Mouse (Mus musculus) C2C12 (cell line): ENCODE results near the gene Gpr15. TPM values are rescaled to one million over a fixed set of nuclear protein-coding genes. Genes with fewer than 3 reads are reported as not detected.

Source experiments
- H3K27me3 ChIP-seq: one replicate; pipeline ENCODE4 v1.6.1; 2011; ENCODE audit not compliant: control insufficient read depth, insufficient read depth, insufficient read length
- H3K36me3 ChIP-seq: one replicate; pipeline ENCODE4 v1.6.1; 2011; ENCODE audit not compliant: control insufficient read depth, insufficient read depth
- H3K4me3 ChIP-seq: one replicate; pipeline ENCODE4 v1.5.1; 2011; ENCODE audit warnings: mild to moderate bottlenecking, control low read depth; ENCODE audit not compliant: poor library complexity, insufficient read depth, severe bottlenecking
- H3K79me2 ChIP-seq: one replicate; pipeline ENCODE4 v1.6.1; 2011; ENCODE audit not compliant: control insufficient read depth, insufficient read depth
- H3K79me3 ChIP-seq: one replicate; pipeline ENCODE4 v1.6.1; 2011; ENCODE audit warnings: low read depth, control low read depth
- H3ac ChIP-seq: one replicate; pipeline ENCODE3; 2011; ENCODE audit warnings: low read depth; ENCODE audit not compliant: control insufficient read depth, insufficient read length
- CEBPB ChIP-seq: IDR thresholded peaks from one replicate; pipeline ENCODE4 v1.6.1; 2011; ENCODE audit warnings: low read depth, mild to moderate bottlenecking, control low read depth, moderate library complexity
- CTCF ChIP-seq: IDR thresholded peaks from one replicate; pipeline ENCODE4 v1.5.1; 2011; ENCODE audit not compliant: control insufficient read depth, insufficient read depth, insufficient read length
- FOSL1 ChIP-seq: IDR thresholded peaks from one replicate; pipeline ENCODE4 v1.8.0; 2011; ENCODE audit warnings: mild to moderate bottlenecking, low read length; ENCODE audit not compliant: poor library complexity, insufficient read depth, severe bottlenecking
- MAX ChIP-seq: IDR thresholded peaks from one replicate; pipeline ENCODE4 v1.6.1; 2011; ENCODE audit warnings: mild to moderate bottlenecking, control low read depth
- MYOD1 ChIP-seq: IDR thresholded peaks from one replicate; pipeline ENCODE4 v1.6.1; 2011; ENCODE audit warnings: low read depth; ENCODE audit not compliant: control insufficient read depth, insufficient read length
- MYOG ChIP-seq: IDR thresholded peaks from one replicate; pipeline ENCODE4 v1.6.1; 2011; ENCODE audit not compliant: control insufficient read depth, insufficient read length; ENCODE audit errors: extremely low read depth
- USF1 ChIP-seq: IDR thresholded peaks from one replicate; pipeline ENCODE4 v1.6.1; 2011; ENCODE audit warnings: low read depth, mild to moderate bottlenecking, control low read depth, moderate library complexity
- polyA plus RNA-seq: library from polyadenylated mRNA; unstranded; fragments of >200 nt; fragmentation: generic; extraction: Trizol; gene quantifications from one replicate; pipeline ENCODE4 v1.2.1, GENCODE M21; 2012; ENCODE audit warnings: missing spikeins

The Gpr15 gene
- polyA plus RNA-seq, 1 experiment: not detected

DNA sequence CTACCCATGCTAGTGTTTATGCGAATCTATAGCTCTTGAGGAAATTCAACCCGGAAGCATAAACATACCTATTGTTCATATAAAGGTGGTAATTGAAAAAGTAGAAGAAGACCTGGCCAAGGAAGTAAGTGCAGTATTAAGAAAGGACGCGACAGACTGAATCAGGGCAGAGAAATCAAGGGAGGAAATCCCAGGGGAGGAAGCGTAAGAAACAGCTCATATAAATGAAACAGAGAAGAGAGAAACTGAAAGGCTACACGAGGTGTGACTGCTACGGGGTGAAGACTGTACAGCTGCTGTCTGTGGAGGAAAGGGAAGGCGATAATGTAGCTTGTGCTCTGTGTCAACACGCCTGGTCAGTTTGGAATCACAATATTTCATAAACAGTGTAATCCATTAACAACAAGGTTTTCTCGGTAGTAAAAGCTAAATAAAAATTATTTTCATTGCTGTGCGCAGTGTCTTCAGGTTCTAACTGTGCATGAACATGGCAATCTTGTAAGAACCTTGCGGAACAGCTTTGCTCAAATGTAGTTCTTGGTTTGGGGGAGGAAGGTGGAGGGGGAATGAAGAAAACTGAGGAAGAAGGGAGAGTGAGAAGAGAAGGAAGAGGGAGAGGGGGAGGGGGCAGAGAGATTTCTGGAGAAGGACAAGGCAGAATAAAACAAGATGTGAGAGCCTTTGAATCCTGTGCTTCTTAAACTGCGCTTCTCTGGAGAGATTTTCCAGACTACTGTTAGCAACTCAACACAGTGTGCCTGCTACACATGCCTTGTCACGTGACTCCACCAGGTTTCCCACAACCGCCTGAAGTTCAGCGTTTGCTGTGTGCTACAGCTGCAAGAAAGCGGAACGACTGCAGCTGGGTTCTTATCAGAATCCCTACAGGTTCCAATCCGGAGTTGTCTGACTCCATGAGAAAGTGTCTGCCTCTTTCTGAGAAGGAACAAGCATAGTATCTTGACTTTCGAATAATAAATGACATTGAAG lies 33.0 kb downstream of the Gpr15 start:
- no peak overlapping the region for H3ac ChIP-seq
- H3K27me3 ChIP-seq: no peaks in the 10 kb centered on the region
- no peak overlapping the region for H3K4me3 ChIP-seq
- TF ChIP-seq USF1 (peak; percentile 48), FOSL1 (no peak)
- H3K79me2 ChIP-seq: no peaks in the 10 kb centered on the region
- H3K79me3 ChIP-seq: no peaks in the 10 kb centered on the region
- no peaks in the 10 kb centered on the region for H3K36me3 ChIP-seq

DNA sequence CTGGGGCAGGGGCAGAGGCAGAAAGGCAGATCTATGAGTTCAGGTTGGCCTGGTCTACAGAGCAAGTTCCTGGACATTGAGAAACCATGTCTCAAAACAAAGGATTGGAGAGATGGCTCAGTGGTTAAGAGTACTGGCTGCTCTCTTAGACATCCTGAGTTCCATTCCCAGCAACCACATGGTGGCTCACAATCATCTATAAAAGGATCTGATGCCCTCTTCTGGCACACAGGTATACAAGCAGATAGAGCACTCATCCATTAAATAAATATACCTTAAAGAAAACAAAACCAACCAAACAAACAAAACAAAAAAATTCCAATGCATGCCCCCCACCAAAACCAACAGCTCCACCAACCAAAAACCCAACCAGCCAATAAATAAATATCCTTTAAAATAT lies 34.3 kb downstream of the Gpr15 start:
- no peak overlapping the region for H3K4me3 ChIP-seq
- no peak for TF ChIP-seq CTCF
- no peak for TF ChIP-seq MYOD1
- no peak for TF ChIP-seq USF1
- TF ChIP-seq CEBPB: no peak
- peaks cover 7% of the 10 kb centered on the region for H3K36me3 ChIP-seq
- no peaks in the 10 kb centered on the region for H3K79me3 ChIP-seq
- H3ac ChIP-seq: no peak overlapping the region
- no peaks in the 10 kb centered on the region for H3K27me3 ChIP-seq
- H3K79me2 ChIP-seq: no peaks in the 10 kb centered on the region

DNA sequence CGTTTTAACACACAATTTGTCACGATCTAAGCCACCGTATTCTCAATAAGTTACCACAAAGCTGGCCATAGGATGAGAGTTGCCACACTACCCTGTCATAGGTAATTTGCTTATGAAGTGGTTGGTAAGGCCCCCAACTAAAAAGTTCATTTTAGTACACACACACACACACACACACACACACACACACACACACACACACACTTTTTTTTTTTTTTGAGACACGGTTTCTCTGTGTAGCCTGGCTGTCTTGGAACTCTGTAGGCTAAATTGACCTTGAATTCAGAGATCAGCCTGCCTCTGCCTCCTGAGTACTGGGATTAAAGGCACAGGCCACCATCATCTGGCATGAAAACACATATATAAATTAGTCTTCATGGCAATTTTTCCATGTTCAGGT lies 35.0 kb downstream of the Gpr15 start:
- Histone ChIP-seq H3K79me3 (no peaks in the 10 kb centered on the region), H3ac (no peak overlapping the region), H3K36me3 (peaks cover 9% of the 10 kb centered on the region), H3K4me3 (no peak overlapping the region), H3K27me3 (no peaks in the 10 kb centered on the region), H3K79me2 (no peaks in the 10 kb centered on the region)
- TF ChIP-seq MAX: no peak

GRCm38 (mm10) chr16:58682870-58683269 lies 36.0 kb downstream of the Gpr15 start:
- no peaks in the 10 kb centered on the region for H3K79me2 ChIP-seq
- no peak overlapping the region for H3ac ChIP-seq
- peaks cover 19% of the 10 kb centered on the region for H3K36me3 ChIP-seq
- H3K27me3 ChIP-seq: no peaks in the 10 kb centered on the region
- no peak for TF ChIP-seq CTCF
- TF ChIP-seq MAX: no peak
- TF ChIP-seq USF1: no peak
- no peaks in the 10 kb centered on the region for H3K79me3 ChIP-seq
- no peak overlapping the region for H3K4me3 ChIP-seq

DNA sequence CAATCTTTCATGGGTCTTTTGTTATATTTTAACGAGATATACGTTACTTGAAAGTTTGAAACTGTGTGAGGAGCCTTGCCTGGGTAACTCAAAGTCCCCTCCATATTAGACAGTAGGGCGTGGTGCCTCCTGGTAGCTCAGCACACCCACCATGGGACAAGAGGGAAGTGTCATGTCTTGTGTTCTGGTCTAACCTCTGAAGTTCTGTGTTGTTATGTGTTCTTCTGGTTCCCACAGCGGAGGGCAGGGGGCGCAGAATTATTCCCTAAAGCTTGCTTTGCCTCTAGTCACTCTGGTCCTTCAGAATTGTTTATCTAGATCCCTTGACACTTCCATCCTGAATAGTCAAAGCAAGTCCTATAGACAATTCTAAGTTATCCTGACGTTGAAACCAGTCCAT lies 36.8 kb downstream of the Gpr15 start:
- no peaks in the 10 kb centered on the region for H3K79me3 ChIP-seq
- H3ac ChIP-seq: no peak overlapping the region
- H3K79me2 ChIP-seq: no peaks in the 10 kb centered on the region
- peaks cover 26% of the 10 kb centered on the region for H3K36me3 ChIP-seq
- TF ChIP-seq CTCF: no peak
- TF ChIP-seq USF1: no peak
- no peak for TF ChIP-seq FOSL1
- no peak for TF ChIP-seq CEBPB
- TF ChIP-seq MYOG: no peak
- no peak for TF ChIP-seq MAX
- no peak for TF ChIP-seq MYOD1
- H3K27me3 ChIP-seq: no peaks in the 10 kb centered on the region
- H3K4me3 ChIP-seq: no peak overlapping the region

- Histone ChIP-seq H3K36me3 (peaks cover 55% of the 10 kb centered on the region), H3ac (no peak overlapping the region), H3K4me3 (no peak overlapping the region), H3K79me3 (no peaks in the 10 kb centered on the region), H3K27me3 (no peaks in the 10 kb centered on the region), H3K79me2 (no peaks in the 10 kb centered on the region)
- TF ChIP-seq CTCF (no peak), MYOD1 (no peak), MYOG (no peak), USF1 (no peak), CEBPB (no peak), FOSL1 (no peak), MAX (no peak)
Observed at GRCm38 (mm10) chr16:58678660-58679059, 40.2 kb downstream of the Gpr15 start.
